Mouse (Mus musculus): Measurements from ENCODE around the gene Pramel3. TPM values are rescaled to one million over a fixed set of nuclear protein-coding genes. Genes with fewer than 3 reads are reported as not detected.
"Not testable (repeated sequence)": the region's sequence is repeated elsewhere in the genome, so short reads cannot be mapped to it uniquely, and the experiment has no call there.

Gene Pramel3
- not detected in 2 replicates for polyA plus RNA-seq (2015; fragmentation: Nextera tagmentation; extraction: Ambion mirVana)

DNA sequence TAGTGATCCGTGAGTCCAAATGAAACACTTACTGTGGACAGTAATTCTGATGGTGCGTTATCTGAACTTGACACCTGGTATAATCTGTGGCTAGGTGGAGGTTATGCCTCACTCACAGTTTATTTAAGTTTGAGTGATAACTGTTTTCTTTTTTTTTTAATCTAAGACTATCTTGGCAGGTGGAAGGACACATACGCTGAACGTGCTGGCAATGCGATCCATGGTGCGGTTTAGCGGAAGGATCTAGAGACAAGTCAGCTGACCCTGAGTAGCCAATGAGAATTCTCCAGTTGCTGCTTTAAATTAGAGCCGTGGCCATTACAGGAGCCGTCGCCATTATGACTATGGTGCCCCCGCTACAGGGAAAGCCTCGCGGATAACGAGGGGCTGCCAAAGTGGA, at the start of gene Pramel3:
Gene Pramel3 (plus strand): TSS at position 301 of the 400 bp plus-strand sequence.
- not testable (repeated sequence) for H3K9me3 ChIP-seq (ENCODE audit: control insufficient read depth, low read length); H3K4me1 ChIP-seq (replicated peaks; ENCODE audit: control insufficient read depth, insufficient read depth); H3K27me3 ChIP-seq (ENCODE audit: control insufficient read depth, insufficient read depth, low read length); ATAC-seq (ENCODE audit: low FRiP score, low TSS enrichment); DNase-seq (ENCODE audit: low spot score); H3K9ac ChIP-seq (ENCODE audit: low read length); H3K4me2 ChIP-seq (replicated peaks; ENCODE audit: low read depth); H3K27ac ChIP-seq (replicated peaks); H3K36me3 ChIP-seq (ENCODE audit: control insufficient read depth, insufficient read depth, low read length); H3K4me3 ChIP-seq (ENCODE audit: low read depth, low read length)
- 91% methylated on average over 14 of the region's 14 CpGs for WGBS

DNA sequence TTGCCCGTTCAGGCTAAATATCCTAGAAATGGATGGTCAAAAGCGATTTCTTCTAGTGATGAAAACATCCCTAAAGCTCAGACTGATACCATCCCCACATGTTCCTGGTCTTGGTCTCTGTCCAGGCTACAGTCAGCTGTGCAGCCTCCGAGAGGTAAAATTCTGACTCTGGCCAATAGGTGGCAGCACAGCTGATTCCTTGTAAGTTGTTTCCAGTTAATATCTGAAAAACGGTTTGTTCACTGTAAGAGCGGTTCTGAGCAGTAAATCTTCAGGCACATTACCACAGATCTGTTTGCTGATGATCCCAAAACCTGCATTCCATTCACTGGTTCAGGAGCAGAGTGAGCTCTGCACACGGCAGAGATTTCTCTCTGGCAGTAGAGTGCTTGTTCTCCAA, 58.6 kb downstream of the Pramel3 start:
- H3K4me1 ChIP-seq (replicated peaks; ENCODE audit: control insufficient read depth, insufficient read depth); H3K9ac ChIP-seq (ENCODE audit: low read length); H3K36me3 ChIP-seq (ENCODE audit: control insufficient read depth, insufficient read depth, low read length); H3K27ac ChIP-seq (replicated peaks); H3K4me3 ChIP-seq (ENCODE audit: low read depth, low read length); DNase-seq (ENCODE audit: low spot score); H3K4me2 ChIP-seq (replicated peaks; ENCODE audit: low read depth); H3K9me3 ChIP-seq (ENCODE audit: control insufficient read depth, low read length); H3K27me3 ChIP-seq (ENCODE audit: control insufficient read depth, insufficient read depth, low read length); ATAC-seq (ENCODE audit: low FRiP score, low TSS enrichment): not testable (repeated sequence)
- WGBS: 26% methylated on average over 2 of the region's 6 CpGs

DNA sequence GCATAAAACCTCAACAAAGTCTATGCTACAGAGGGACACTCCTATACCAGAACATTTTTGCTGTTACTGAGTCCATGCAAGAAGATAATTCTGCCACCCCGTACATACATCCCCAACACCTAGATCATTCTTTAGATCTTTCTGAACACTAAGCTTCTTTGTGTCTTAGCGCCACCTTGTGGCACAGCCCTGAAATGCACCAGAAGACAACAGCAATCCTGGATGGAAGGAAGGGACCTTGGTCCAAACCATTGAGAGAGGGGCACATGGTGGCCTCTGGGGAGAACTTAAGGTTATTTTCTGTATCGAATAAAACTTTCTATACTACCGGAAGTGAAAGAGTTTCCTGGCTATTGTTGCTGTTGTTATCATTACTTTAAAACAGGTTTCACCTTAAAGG, 59.8 kb downstream of the Pramel3 start:
- H3K27me3 ChIP-seq (ENCODE audit: control insufficient read depth, insufficient read depth, low read length); H3K4me3 ChIP-seq (ENCODE audit: low read depth, low read length); H3K4me2 ChIP-seq (replicated peaks; ENCODE audit: low read depth); H3K36me3 ChIP-seq (ENCODE audit: control insufficient read depth, insufficient read depth, low read length); H3K9ac ChIP-seq (ENCODE audit: low read length); H3K4me1 ChIP-seq (replicated peaks; ENCODE audit: control insufficient read depth, insufficient read depth); DNase-seq (ENCODE audit: low spot score); ATAC-seq (ENCODE audit: low FRiP score, low TSS enrichment); H3K9me3 ChIP-seq (ENCODE audit: control insufficient read depth, low read length); H3K27ac ChIP-seq (replicated peaks): not testable (repeated sequence)
- WGBS: no CpG with 5 or more reads among the region's 4 CpGs

Other genes with a start within 250 kb of the Pramel3 start
- not detected in 2 replicates for gene Gm15023, start 124.7 kb upstream of the Pramel3 start, polyA plus RNA-seq (2015; fragmentation: Nextera tagmentation; extraction: Ambion mirVana)
- gene Tceal6, start 91.6 kb upstream of the Pramel3 start, polyA plus RNA-seq (2015; fragmentation: Nextera tagmentation; extraction: Ambion mirVana): 0.51 and 0.67 TPM in 2 replicates
- gene Gm5128, start 71.0 kb downstream of the Pramel3 start, polyA plus RNA-seq (2015; fragmentation: Nextera tagmentation; extraction: Ambion mirVana): not detected in 2 replicates
- not detected in 2 replicates for gene Gm7903, start 131.5 kb downstream of the Pramel3 start, polyA plus RNA-seq (2015; fragmentation: Nextera tagmentation; extraction: Ambion mirVana)
- not detected in 2 replicates for gene AV320801, start 192.3 kb downstream of the Pramel3 start, polyA plus RNA-seq (2015; fragmentation: Nextera tagmentation; extraction: Ambion mirVana)